Mouse (Mus musculus): Measurements from ENCODE around the gene Kdf1.

DNA sequence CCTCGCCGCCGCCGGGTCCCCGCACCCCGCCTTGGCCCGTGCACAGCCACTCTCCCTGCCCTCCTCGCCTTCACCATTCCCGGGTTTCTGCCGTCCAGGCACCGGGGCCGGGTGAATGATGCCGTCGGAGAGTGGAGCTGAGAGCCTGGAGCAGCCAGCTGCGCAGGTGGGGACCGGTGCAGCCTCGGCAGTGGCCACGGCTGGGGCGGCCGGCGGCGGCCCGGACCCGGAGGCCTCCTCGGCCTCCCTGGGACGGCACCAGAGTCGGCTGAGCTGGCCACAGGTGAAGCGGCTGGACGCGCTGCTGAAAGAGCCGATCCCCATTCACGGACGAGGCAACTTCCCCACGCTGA is 38.6 kb upstream of the Kdf1 start:
- no peak for TF ChIP-seq CTCF (IDR thresholded peaks at IDR 0.05; ENCODE audit: low read depth, low read length)
- no peak for TF ChIP-seq POLR2A (IDR thresholded peaks at IDR 0.05; ENCODE audit: borderline replicate concordance, low read depth, low read length)
